Mouse (Mus musculus): ENCODE results near the gene Dennd6b.

The Dennd6b gene

DNA sequence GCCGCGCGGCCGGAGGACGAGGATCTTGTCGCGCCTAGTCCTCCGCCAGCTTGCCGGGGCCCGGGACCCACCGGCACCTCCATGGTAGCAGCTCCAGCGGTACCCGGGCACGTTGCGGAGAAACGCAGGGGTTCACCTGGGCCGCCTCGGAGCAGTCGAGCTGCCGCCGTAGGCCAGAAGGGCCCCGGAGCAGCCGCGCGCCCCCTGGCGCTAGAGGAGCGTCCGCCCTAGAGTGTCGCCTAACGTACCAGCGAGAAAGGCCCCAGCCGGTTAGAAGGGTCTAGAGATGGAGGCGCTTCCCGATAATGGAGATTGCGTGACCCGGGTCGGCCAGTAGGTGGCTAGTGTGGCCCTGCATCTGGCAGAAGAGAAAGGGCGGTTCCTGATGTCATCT lies at the start of gene Dennd6b:
Gene Dennd6b, minus strand, starts transcription at position 184 of the 394 bp plus-strand sequence.
- DNase-seq (ENCODE audit: low spot score): peak; percentile 96

DNA sequence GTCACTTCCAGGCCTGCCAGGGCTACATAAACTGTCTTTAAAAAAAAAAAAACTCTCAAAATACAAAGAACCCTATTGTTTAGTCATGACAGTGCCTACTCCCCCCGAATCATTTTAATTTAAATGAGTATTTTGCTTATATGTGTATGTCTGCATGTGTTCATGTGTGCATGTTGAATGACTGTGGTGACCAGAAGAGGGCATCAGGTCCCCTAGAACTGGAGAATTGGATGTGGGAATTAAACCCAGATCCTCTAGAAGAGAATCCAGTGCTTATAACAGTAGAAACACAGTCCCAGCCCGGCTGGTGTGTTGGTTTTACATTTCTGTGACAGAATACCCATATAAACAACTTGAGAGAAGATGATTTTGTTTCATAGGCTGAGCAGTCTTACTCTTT lies 44.7 kb upstream of the Dennd6b start:
- DNase-seq (ENCODE audit: low spot score): no peak

DNA sequence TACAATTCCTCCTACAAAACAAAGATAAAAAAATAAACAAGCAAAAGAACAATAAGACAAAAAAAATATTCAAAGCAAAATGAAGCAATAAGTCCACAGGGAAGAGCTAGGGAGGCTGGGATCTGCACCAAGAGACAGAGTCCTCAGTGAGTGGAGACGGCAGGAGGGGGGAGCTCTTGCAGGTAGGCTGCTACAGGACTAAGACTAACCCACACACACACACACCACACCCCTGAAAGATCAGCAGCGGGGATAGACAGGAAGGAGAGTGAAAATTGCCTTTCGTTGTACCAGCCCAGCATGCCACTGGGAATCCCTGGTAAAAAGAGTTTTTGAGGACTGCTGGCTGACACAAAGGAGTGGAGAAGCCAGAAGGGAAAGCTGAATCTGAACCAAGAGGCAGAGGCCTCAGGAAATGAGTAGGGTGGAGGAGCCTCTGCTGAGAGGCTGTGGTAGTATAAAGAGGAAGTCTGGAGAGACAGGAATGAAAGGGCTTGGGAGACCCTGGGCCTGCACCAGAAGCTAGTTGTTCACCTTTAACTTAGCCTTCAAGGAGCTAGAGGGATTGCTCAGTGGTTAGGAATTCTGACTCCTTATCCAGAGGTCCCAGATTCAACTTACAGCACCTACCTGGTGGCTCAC lies 43.6 kb upstream of the Dennd6b start:
- no peak for DNase-seq (ENCODE audit: low spot score)

DNA sequence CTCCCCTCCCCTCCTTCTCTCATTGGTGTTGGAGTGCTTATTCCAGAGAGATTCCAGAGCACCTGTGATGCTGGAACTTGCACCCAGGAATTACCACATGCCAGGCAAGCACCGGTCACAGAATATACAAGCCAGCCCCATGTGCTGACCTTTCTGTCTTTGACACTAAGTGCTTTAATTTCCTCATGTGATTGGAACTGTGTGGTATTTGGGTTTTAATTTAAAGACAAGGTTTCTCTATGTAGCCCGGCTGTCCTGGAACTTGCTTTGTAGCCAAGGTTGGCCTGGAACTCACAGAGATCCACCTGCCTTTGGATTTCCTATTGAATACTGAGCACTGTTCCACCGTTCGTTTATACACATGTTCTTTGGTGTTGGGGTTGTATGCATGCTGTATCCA lies 37.8 kb upstream of the Dennd6b start:
- no peak for DNase-seq (ENCODE audit: low spot score)

DNA sequence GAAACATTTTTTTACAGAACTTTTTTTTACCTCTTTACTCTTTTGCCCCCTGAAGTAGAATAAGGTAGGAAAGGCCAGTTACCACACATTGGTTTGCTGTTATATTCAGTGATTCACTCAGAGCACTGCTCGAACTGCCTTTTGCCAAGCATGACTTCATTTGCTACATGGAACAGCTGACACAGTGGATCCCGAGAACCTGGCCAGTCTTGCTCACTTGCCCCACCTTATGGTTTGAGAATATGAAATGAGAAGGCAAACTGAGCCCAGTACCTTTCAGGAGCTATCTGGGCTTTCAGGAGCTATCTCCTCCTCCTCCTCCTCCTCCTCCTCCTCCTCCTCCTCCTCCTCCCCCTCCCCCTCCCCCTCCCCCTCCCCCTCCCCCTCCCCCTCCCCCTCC lies 37.3 kb upstream of the Dennd6b start:
- DNase-seq (ENCODE audit: low spot score): no peak

DNA sequence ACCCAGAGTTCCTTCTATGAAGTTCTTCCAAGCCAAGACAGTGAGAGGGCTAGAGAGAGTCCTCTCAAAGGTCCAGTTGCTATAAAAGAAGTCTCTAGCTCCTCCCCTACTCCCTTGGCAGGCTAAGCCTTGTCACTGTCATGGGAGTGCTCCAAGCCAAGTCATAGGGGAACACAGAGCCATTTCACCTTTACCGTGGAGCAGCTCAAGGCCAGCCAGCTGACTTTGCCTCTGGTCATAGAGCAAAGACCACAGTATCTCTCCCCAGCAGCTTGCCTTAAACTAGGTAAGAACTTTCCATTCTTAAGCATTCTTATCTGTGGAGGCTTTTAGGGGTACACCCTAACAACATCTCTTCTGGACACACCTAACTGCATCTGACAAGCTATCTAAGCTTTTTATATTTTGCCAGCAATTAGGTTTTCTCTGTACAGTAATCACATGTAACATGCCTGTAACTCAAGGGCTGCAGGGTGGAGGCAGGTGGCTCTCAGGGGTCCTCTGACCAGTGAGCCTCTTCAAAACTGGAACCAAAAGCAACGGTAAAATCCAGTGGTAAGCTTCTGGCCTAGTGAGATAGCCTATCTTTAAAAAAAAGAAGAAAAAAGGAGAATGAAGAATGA lies 19.4 kb upstream of the Dennd6b start:
- no peak for DNase-seq (ENCODE audit: low spot score)

DNA sequence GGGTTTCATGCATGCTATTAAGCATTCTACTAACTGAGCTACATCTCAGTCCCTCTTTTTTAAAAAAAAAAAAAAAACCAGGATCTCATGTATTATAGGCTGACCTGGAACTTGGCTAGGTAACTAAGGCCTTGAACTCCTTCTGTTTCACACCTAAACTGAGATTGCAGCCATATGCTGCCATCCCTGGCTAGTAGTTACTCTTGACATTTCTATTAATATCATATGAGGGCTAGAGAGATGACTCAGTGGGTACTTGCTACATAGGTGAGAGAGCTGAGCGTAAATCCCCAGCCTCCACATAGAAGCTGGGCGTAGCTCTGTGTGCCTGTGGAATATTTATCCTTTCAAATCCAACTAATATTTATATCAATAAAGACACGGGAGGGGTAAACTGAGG lies 18.7 kb upstream of the Dennd6b start:
- no peak for DNase-seq (ENCODE audit: low spot score)

DNA sequence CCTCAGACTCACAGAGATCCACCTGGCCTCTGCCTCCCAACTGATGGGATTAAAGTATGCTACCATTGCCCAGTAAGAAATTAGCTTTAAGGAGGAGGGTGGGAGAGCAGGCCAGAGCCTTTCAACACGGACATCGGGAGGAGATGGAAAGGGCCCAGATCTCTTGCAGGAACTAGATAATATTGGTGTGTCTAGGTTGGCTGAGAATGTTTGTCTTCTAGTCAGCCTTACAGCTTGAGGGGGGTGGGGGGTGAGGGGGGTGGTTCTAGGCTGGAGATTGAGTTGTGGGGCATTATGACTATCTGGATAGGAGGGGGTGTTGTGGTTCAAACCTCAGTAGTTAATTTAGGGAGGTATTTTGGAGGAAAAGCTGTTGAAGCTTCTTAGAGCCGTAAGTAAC lies 17.2 kb upstream of the Dennd6b start:
- DNase-seq (ENCODE audit: low spot score): no peak

DNA sequence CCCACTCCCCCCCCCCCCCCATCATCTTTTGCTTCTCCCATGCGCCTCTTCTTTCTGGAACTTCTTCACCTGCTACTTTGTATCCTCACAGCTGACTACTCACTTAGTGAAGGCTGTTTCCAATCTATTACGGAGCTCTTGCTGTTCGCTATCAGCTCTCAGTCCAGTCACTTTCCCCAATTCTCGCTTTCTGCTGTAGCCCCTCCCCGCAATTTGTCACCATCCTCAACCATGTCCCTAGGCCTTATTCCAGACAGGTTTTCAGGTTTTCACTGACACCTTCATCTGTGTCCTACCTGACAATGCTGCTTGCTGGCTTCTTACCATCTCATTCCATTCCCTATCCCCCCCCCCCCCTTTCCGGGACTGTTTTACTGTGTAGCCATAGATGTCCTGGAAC lies 16.2 kb upstream of the Dennd6b start:
- DNase-seq (ENCODE audit: low spot score): no peak

DNA sequence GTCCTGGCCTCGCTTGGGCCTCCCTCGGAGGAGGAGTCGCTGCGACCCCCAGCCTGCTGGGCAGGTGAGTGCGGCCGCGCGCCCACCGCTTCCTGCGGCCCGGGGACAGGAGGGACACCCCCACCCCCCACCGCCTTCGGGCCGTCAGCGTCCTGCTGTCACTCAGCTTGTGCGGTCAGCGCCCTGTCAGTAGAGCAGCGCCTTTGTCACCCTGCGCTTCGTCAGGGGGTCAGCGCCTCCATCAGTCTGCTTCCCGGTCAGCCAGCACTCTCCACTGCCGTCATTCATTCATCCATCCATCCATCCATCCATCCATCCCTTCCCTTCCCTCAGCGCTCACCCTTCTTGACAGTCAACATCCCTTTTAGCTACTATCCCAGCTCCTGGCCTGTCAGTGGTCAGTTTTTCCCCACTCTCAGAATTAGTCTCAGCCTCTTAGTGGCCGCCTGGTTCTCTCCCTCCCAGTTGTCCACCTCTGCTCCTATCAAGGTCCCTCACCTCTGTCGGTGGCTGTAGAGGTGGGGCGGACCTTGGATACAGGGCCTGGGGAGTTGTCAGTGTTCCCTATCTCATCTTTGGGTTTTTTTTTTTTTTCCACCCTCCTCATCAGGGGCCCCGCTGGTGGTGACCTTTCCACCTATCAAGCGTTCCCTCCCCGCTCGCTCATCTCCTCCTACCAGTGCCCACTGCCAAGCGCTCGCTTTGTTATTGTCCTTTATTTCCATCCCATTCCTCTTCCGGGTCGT lies 15.6 kb upstream of the Dennd6b start:
- DNase-seq (ENCODE audit: low spot score): no peak

DNA sequence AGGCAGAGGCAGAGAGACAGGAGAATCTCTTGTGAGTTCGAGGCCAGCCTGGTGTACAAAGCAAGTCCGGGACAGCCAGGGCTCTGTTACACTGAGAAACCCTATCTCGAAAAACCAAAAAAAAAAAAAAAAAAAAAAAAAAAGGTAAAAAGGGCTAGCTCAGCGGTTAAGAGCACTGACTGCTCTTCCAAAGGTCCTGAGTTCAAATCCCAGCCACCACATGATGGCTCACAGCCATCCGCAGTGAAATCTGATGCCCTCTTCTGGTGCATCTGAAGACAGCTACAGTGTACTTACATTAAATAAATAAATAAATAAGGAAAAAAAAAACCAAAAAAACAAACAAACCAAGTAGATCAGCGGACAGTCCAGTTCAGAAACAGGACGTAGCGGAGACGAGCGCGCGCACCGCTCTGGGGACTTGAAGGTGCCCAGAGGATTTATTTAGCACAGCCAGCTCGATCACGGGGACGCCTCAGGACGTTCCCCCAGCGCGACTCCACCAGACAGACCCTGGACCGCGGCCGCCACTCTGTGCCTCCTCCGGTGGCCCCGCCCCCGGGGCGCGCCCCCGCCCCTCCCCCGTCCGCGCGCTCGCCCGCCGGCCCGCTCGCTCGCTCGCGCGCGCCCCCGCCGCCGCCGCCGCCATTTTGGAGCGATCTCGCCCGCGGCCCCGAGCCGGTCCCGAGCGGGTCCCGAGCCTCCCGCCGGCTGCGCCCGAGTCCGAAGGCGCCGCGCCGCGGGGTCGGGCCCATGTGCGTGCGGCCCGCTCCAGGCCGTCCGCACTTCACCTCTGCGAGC lies 14.8 kb upstream of the Dennd6b start, which contains the start of gene Ppp6r2:
Gene Ppp6r2, plus strand, starts transcription at position 639 of the 801 bp plus-strand sequence.
- peak; percentile 43 for DNase-seq (ENCODE audit: low spot score)

DNA sequence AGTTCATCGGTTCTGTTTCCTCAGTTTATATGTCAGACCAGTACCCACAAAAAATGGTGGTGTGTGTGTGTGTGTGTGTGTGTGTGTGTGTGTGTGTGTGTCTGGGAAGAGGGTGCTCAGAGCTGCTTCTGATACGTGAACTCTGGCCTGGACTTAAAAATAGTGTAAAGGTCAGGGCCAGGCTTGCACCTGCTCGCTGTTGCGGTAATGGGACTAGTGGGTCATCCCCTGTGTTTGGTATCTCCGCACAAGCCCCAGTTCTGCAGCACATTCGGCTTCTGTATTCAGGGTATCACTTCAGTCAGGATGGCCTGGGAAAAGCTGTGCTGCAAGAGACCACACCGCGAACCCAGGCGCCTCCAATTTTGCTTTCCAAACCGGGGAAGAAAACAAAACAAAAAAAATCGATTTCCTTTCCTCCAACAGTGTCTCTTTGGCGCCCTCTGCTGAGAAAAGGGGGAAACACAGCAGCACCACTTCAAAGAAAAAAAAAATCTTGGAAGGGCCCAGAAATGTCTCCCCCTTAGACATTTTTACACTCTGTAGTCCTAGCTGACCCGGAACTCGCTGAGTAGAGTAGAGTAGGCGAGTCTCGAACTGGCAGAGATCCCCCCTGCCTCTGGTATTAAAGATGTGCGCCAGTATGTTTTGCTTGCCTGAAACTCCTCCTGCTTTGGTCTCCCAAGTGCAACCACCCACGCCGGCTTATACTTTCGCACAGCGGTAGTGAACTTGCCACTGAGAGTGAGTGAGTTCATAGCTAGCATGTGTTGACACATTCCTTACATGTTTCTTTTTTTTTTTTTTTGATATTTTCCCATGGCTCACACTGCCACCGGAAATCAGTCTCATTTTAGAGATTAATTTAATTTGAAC lies 13.8 kb upstream of the Dennd6b start:
- DNase-seq (ENCODE audit: low spot score): peak; percentile 80

DNA sequence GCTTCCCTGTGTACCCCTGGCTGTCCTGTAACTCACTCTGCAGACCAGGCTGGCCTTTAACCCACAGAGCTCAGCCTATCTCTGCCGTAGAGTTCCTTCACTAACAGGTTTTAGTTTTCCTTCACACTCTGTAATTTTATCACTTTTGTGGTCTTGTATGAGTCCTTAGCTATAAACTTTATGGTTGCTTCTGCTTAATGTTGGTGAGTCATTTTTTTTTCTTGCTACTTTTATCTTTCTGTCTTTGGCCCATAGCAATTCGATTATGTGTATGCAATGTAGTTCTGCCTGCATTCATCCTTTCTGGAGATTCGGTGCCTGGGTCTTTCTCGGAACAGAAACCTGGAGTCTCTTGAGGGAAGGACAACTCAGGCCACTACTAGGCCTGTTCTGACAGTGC lies 11.2 kb upstream of the Dennd6b start:
- no peak for DNase-seq (ENCODE audit: low spot score)

DNA sequence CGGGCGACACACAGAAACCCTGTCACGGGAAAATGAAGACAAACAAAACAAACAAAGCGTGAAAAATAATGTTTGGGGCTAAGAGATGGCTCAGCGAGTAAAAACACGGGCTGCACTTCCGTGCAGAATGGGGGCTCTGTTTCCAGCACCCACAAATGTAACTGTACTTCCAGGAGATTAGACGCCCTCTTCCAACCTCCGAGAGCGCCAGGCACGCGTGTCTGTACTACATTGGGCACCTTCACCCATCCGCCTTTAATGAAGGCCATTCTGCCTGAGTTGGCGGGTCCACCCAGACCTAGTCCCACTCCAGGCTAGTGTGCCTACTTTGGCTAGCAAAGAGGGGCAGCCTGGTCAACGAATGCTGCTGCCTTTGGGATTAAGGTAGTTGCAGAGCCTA lies 760 bp upstream of the Dennd6b start:
- no peak for DNase-seq (ENCODE audit: low spot score)

DNA sequence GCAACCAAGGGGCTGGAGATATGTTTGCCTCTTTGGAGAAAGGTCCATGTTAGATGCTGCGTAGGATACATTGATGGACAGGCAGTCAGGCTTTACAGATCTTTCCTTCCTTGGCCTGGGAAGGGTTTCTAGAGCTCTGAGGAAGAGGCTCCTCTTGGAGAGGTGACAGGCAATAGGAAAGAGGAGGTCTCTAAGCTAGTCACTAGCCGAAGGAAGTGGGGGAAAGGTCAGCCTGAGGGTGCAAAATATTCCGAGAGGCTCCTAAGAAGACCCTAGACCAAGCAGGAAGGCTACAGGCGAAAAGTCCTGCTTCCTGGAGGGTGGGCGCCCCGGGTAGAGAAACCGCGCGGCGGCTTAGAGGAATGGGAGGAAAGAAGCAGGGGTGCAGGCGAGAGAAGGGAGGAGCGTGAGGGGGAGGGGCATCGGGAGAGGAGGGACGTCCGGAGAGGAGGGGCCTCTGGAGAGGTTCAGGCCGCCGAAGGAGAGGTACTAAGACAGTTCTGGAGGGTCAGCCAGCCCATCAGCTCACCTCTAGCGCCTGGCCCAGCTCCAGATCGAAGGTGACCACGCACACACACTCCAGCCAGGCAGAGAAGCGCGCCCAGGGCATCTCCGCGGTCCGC lies 495 bp downstream of the Dennd6b start:
- no peak for DNase-seq (ENCODE audit: low spot score)

DNA sequence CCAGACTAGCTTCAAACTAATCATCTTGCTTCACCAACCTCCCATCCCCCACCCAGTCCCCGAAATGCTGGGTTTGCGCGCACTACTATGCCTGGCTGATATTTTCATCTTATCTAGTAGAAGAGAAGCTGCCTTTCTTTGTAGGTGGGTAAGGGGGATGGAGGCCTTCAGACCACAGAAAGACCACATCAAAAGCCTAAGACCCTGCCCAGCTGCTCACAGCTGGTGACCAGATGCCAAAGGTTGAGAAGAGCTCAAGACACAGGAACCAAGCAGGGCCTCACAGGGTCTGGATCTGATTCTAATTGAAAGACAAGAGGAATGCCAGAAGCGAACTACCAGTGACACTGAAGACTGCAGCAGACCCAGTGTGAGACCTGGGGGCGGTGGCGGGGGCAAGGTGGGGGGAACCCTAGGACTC lies 1.0 kb downstream of the Dennd6b start:
- DNase-seq (ENCODE audit: low spot score): no peak

DNA sequence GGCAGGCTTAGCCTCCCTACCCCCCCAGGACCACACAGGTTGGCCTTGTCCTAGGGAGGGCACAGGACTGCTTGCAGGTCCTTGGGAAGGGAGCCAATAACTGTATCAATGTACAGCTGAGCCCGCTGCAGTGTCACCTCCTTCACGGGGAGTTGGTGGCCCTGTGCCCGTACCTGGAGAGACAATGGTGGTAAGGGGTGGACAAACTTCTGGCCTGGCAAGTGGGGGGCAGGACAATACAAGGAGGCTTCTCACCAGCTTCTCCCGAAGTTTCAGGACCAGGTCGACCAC lies 11.4 kb downstream of the Dennd6b start:
- no peak for DNase-seq (ENCODE audit: low spot score)

DNA sequence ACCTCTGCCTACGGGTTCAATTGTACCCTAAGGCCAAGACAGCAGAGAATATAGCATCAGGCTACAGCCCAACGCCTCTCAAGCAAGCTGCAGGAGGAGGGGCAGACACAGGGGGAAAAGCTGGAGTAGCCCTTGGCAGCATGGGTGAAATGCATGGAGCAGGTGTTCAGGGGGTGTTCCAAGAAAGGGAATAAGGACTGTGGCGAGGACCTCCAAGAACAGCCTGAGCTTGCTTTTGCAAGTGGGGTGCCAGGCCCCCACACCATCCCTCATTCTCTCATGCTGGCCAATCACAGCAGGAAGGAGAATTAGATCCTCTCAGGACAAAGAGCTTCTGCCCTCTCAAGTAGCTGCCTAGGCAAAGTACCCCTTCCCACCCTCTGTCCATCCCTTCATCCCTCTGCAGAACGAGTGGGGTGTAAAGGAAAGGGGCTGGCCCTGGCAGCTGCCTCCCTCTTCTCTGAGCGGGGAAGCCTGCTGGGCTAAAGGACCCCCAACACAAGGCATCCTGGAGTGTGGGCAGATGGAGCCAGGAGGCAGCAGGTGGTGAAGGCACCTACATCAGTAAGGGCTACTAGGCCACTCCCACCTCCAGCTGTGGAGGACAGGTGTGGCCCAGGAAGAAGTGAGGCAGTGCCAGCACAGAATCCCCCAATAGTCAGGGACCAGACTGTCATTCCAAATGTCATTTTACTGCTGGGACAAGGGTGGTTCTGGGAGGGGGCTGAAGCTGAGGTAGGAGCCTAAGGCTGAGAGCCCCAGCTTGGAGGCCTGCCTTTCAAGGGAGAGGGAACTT lies 12.0 kb downstream of the Dennd6b start:
- no peak for DNase-seq (ENCODE audit: low spot score)

DNA sequence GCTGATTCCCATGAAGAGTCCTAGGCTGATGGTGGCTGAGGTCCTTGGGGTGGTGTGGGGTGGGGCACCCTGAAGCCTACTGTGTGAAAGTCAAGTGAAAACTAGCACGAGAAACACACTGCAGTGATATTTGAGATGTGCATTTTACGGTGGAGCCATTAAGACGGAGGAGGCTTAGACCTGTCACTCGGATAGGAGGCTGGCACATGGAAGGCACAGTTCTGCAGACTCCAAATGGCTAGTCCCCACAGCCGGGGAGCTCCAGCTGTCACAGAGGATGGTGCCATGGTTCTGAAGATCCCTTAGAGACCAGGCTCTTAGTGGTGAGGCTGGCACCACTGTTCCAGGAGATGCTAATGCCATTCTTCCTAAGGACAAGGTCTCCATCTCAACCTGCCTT lies 13.5 kb downstream of the Dennd6b start:
- no peak for DNase-seq (ENCODE audit: low spot score)

DNA sequence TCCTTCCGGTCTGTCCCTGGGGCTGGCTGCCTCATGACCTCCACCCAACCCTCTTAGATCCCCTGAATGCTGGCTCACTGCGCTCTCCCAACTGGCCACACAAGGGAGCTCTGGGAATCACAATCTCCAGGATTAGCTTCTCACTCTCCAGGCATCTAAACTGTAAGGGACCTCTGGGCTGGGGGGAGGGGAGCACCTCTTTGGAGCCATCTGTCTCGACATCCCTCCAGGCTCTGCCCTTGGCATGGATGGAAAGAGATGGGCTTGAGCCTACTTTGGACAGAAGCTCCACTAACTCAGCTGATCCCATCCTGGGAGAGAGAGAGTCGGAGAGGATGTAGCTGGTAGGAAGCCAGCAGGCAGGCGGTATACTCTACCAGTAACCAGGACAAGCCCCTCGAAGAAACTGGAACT lies 14.0 kb downstream of the Dennd6b start:
- DNase-seq (ENCODE audit: low spot score): no peak

All from layer of hippocampus, adult 9-10 months (tissue).